Mouse (Mus musculus) frontal cortex, postnatal 10 days (tissue): ENCODE results near the gene Anxa9.

Experiments
- DNase-seq, 2 experiments: peaks; one replicate each; pipeline ENCODE4 v3.0.0; 2022; ENCODE audit warnings: low spot score in 2 of 2, mixed read lengths in 1 of 2

Anxa9 gene

DNA sequence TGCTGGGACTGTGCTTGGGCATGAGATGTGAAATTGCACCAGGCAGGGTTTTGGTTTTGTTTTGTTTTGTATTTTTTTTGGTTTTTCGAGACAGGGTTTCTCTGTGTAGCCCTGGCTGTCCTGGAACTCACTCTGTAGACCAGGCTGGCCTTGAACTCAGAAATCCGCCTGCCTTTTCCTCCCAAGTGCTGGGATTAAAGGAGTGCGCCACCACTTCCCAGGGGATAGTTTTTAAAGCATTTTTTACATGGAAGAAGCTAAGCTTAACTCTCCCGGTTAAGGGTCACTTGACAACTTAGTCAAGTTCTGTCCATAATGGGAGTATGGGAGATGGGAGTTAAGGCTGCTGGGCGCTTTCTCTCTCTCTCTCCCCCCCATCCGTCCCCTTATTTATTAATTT lies 7.1 kb upstream of the Anxa9 start:
- DNase-seq: no peak

DNA sequence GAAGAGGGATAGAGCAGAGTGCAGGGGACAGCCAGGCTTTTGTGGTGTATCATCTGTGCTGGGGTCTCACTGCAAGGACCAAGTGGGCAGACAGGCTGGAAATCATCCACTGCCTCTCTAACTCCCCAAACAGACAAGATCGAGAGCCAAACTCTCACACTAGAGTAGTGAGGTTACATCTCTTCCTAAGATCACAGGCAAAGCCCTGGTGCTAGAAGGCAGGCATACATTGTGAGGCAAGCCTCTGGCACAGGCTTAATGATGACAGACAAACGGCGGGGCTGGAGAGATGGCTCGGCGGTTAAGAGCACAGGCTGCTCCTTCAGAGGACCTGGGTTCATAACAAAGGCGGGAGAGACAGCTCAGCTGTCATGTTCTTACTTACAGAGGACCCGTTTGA lies 6.5 kb upstream of the Anxa9 start:
- DNase-seq: no peak

DNA sequence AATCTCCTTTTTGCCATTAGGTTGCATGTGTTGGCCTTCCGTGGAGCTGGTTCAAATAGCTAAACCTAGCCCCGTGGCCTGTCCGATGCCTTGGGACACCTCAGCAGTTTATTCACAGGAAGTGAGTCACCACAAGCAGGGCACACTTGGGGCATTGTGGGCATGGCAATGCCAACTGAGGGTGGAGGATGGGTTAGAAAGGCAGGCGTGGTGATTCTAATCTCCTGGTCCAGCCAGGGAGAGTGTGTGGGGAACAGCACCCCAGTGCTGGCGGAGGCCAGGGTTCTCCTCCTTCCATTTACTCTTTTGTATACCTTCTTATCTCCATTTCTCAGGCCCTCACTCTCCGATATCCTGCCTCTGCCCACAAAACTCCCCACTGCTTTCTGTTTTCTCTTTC lies 5.6 kb upstream of the Anxa9 start:
- DNase-seq: no peak

DNA sequence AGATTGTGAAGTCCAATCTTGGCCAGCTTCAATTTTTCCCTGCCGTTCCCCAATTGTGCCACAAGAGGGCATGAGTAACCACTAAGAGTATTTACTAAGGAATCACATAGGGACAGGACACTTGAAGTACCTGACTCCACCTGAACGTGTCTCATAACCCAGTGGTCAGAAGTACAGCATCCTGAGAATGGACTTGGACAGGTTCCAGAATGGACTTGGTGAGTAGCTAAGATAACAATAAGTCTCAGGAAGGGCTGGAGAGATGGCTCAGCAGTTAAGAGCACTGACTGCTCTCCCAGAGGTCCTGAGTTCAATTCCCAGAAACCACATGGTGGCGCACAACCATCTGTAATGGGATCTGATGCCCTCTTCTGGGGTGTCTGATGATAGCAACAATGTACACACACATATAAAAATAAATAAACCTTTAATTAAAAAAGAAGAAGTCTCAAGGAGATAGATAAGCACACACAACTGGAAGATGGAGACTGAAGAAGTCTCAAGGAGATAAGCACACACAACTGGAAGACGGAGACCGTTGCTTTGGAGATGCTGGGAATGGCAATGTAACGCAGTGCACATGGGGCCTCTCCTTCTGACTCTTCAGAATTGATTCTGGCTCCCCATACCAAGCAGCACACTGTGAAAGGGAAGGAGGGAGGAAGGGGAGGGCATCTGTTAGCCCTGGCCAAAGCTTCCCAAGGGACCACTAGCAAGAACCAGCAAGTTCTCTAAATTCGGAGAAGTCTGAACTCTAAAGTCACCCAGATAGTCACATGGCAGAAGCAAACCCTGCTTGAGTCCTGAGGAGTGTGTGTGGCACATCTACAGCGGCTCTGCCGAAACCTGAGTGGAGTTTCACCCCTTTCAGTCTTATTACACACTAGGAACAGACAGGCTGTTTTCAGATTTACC lies 4.2 kb upstream of the Anxa9 start:
- peak in 1 of 2 experiments; percentile 47 for DNase-seq

DNA sequence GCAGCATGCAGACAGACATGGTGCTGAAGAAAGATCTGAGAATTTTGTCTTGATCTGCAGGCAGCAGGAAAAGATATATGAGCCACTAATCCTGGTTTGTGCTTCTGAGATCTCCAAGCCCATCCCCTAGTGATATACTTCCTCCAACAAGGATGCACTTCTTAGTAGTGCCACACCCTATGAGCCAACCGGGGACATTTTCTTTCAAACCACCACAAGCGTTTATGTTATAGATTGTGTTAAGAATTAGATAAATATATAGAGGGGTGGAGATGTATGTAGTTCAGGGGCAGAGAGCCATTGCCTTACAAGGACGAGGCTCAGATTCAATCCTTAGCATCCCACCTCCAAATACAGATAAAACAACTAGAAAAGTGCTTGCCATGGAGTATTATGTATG lies 3.5 kb upstream of the Anxa9 start:
- no peak for DNase-seq

DNA sequence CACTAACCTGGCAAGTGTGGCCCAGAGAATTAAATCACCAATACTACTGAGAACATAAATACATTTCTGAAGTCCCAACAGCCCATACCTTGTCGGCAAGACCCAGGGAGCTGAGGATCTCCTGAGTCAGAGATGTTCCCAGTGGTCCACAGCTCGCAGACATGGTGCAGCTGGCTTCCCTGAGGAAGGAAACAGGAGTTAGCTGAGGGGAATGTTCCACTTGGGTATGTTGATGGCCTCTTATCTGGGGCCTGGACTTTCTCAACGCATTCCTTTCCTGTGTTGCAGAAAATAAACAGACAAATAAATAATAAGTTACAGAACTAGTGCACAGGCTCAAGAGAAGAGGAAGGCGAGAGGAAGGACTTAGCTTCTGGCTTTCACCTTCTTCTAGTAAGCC lies 732 bp downstream of the Anxa9 start:
- DNase-seq: no peak

DNA sequence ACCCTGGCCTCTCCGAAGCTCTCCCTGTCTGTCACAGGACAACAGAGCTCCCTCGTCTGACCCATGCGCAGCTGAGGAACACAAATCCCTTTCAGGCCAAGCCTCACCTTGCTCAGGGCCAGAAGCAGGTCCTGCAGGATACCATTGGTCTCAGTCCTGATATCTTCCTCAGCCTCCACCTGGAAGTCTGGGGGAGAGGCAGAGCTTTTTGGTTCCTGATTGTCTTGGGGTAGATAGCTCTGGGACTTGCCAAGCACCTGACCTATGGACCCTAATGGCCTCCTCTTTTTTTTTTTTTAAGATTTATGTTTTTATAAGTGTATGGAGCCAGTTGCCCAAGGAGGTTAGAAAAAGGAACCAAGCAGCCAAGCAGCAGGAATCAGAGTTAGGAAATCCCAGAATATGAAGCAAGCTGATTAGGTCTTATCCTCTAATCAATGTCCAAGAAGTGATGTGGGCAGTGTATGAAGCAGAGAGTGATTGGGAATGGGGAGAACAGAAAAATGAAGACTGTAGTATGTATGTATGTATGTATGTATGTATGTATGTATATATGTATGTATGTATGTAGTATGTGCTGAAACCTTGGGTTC lies 5.7 kb downstream of the Anxa9 start:
- no peak for DNase-seq

DNA sequence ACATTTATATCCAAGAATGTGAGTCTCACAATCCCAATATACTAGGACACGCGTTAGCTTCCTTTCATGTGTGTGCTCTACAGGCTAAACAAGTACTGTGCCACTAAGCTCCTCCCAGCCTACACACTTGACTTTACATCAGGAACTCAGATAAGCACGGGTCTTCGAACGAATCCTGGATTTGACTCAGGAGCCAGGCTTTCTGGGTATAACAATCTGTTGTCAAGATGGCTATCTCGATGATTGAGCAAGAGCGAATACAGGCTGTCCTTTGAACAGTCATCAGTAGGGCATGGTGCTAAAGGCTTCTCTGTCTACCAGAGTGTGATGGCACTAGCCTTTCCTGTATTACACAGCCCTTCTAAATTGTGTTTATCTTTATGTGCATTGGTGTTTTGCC lies 9.0 kb downstream of the Anxa9 start:
- no peak for DNase-seq

DNA sequence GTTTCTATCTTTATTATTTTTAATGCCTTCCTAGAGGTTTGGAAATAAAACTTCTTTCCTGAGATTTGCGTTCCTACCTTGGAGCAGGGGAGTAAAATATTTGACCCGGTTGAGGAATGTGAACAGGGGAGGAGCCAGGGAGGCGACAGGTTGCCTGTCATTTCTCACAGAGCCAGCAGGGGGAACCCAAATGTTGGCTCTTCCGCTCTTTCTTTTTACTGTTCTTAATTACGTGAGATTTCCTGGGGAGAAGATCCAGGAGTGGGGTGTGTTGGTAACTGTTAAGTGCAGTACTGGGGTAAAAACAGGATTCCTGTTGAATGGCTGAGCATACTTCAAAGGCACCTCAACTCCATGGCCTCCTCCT lies 10.9 kb downstream of the Anxa9 start:
- no peak for DNase-seq

DNA sequence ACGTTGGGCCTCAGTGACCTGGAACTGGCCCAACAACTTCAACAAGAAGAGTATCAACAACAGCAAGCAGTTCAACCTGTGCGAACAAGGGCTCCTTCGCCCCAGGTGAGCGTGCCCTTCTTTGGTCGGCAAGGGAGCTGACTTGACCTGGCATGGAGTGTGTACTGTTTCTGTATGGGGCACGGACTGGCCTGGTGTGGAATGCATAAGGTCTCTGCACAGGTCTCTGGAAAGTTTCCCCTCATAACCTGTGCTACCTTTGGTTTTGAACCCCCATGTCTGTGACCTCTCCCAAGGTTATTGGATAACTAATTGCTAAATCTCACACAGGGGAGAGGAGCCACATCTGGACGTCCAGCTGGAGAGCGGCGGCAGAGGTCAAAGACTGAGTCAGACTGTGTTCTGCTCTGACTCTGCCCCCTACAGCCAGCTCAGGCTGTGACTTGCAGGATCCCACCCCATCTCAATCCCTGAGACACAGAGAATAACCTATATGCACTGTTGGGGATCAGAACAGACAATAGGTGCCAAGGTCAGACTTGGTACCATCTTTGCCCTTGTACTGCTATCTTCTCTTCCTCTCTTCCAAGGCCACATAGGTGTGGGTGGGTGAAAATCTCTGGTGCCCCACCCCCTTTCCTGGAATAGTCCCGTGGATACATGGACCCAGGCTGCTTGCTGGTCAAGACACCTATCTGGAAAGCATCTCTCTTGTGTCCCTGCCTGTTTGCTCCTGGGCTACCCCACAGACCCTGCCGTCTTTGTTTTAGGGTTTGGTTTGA lies 11.5 kb downstream of the Anxa9 start:
- no peak for DNase-seq

DNA sequence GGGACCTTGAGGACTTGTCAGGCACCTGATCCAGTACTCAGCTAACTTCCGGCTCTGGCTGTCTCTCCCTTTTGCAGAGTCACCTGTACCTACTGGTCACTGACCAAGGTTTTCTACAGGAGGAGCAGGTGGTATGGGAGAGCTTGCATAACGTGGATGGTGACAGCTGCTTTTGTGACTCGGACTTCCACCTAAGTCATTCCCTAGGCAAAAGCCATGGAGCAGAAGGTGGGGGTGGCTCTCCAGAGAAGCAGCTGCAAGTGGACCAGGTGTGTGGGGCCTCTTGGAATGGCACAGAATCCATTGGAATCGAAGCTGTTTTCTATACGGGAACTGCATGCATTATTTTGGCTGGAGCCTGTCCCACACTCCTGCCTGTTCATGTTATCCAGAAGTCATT lies 12.3 kb downstream of the Anxa9 start:
- no peak for DNase-seq

DNA sequence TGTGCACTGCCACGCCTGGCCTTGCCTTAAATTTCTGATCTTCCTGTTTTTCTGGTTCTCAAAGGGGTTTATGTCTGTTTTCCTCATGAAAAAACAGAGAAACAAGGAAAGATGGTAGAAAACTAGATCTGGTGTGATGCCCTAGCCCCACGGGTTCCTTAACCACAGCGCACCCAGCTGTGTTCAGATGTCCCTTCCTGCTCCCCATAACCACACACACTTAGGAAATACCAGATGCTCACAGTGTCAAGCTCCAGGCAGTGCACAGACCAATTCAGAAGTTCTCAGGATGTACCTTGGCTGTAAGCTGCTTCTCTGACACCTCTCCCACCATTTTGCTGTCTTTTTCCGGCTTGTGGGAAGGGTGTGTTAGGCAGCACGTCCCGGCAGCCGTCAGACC lies 12.7 kb downstream of the Anxa9 start:
- DNase-seq: no peak

DNA sequence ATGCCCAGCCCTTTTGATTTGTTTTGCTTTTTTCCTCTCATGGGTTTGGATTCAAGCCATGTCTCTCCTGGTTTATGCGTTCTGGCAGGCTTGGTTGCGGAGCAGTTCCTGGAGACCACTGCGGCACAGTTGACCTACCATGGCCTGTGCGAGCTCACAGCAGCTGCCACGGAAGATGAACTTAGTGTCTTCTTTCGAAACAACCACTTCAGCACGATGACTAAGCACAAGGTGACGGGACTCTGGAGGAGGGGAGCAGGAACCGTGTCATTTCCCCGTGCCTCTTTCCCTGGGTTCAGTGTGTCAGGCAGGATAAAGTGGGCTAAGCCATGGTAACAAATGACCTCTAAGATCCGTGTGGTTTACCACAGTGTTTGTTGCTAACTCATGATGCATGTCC lies 13.4 kb downstream of the Anxa9 start:
- no peak for DNase-seq

DNA sequence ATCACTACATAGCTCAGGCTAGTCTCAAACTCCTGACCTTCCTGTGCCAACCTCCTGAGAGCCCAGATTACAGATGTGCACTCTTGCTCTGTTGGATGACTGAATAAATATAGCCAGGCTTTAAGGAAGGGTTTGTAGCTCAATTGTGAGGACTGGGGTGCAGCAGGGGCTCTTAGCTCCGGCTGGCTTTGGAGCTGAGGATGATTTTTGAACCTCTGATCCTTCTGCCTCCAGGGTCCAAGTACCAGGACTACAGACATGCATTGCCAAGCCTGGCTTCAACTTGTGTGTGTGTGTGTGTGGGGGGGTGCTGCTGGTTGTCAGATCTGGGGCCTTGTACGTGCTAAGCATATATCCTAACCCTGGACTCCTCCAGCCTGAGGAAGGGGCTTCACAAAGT lies 14.1 kb downstream of the Anxa9 start:
- no peak for DNase-seq

DNA sequence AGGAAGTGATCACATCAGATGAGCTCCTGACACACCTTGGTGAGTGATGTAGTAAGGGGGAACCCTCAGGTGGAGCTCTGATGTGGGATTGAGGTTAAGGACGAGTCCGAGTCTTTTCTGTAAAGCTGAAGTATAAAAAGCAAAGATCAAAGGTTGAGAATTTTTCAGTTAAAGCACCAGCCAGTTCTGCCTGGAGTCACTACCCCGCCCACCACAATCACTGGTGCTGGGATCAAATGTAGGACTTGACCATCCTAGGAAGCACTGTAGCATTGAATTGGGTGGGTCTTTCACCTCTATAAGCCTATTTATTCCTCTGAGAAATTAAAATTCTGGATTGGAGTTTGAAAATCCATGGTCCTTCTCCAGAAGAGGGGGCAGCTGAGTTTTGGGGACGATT lies 15.9 kb downstream of the Anxa9 start:
- DNase-seq: no peak

DNA sequence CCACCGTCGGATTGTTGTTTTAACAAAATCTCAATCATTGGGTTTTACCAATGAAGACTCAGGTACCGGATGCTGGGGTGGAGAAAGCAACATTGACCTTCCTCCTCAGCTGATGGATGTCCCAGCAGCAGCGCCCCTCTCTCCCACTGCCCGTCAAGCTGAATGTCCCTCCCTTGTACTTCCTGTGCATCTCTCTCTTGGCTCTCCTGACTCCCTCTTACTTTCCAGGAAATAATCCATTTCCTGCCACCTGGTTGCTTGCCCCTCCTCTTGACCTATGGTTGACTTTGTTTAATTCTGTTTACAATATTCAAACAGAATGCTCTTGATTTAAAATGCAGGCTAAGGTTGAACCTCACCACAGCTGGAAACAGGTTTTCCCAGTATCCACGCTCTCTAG lies 16.8 kb downstream of the Anxa9 start:
- no peak for DNase-seq

DNA sequence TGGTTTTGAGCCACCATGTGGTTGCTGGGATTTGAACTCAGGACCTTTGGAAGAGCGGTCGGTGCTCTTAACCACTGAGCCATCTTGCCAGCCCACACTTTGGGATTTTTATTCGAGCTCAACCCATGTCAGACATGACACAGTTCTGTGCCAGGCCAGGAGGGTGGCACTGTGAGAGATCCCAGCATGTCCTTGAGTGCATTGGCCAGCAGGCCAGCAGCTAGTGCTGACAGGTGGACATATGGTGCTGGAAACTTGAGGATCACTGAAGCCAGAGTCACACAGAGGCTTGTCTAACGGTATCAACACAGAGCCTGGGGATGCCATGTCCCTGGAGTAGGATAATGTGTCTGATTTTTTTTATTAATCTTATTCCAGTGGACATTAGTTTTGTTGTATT lies 17.6 kb downstream of the Anxa9 start:
- DNase-seq: no peak

DNA sequence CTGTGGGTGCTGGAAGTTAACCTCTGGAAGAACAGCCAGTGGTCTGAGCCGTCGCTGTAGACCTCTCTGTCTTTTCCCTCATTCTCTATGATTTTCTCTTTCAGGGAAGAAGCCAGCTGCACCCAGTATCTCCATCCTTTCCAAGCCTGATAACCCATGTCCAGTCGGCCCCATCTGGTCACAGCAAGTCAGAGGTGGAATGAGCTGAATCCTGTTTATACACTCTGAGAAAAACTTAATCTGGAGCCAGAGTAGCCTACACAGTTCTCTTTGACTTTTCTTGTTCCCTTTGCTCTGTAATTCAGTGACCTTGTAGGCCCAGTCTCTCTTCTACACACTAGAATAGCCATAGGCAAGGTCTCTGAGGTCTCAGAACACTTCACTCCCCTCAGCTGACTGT lies 19.4 kb downstream of the Anxa9 start:
- no peak for DNase-seq

DNA sequence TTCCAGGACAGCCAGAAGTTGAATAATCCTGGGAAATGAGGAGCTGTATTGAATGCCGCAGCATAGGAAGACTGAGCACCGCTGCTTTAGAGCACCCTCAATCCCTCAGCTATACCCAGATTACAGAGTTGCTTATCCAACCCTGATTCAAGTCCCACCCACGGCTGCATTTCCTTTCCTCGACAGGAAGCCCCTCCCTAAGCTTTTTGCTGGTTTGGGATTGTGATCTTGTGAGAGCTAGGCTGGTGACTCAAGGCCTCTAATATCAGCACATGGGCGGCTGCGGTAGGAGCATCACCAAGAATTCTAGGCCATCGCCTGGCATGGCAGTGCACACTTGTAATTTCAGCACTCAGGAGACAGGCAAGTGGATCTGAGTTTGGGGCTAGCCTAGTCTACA lies 20.5 kb downstream of the Anxa9 start:
- DNase-seq: no peak

DNA sequence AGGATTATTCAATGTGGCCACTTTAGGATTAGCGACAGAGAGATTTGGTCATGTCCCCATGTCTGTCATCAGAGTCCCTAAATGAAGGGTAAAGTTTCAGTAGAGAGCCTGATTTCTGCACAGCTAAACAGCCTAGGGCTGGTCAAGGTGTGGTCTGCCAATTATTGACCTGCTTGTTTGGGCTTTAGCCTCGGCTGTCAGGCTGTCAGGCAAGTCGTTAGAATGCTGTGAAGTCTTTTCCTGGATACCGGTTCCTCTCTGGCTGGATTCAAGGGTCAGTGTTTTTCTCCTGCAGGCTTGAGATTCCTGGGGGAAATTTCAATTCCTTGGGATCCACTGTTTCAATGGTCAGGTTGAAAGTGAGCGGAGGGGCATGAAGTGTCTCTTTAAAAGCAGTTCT lies 21.0 kb downstream of the Anxa9 start:
- no peak for DNase-seq

DNA sequence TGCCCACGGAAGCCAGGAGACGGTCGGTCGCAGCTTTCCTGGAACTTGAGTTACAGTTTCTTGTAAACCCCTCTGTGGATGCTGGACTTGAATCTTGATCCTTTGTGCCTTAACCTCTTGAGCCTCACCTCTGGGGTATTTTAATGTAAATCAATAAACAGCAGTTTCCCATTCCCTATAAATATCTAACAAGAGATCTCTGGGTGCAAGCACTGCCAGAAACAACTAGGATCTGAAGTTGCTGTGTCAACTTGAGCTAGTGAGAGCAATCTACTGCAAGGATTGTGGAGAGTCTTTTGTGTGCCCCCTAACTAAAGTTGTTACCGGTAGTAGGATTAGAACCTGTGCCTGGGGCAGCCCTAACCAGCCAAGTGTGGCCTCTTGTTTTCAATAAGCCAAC lies 21.6 kb downstream of the Anxa9 start:
- DNase-seq: no peak

DNA sequence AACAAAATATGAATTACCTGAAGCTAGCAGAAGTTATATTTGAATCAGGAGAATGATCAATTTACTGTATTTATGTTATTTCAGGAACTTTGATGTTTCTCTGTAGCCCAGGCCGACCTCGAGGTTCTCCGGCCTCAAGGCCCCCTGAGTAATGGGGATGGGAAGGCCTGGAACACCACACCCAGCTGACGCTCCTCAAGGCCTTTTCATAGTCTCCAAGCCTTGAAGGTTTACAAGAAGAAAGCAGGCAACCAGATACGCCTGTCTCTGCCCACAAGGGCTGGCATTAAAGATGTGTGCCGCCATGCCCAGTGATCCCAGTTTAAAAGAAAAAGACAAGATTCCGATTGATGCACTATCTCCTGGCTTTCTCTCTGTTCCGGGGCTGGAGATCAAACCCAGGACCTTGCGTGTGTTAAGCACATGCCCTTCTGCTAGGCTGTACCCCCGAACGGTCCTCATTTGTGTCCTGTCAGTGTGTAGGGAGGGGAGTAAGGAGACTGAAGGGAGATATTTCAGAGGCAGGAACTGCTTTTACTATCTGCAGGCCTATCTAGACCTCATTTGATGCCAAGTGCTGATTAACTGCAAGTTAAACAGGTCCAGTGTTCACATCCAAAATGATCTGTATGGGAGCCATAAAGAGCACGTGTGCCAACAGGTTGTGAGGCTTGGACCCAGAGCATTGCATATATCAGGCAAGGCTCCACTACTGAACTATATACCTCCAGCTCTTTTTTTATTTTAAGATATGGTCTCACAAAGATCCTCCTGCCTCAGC lies 22.3 kb downstream of the Anxa9 start:
- no peak for DNase-seq
